Mouse (Mus musculus): Measurements from ENCODE around the gene Cisd1. TPM values are rescaled to one million over a fixed set of nuclear protein-coding genes. Genes with fewer than 3 reads are reported as not detected.

Cisd1 gene
- polyA plus RNA-seq, 1 experiment from 2014 or later = 94.1 TPM

DNA sequence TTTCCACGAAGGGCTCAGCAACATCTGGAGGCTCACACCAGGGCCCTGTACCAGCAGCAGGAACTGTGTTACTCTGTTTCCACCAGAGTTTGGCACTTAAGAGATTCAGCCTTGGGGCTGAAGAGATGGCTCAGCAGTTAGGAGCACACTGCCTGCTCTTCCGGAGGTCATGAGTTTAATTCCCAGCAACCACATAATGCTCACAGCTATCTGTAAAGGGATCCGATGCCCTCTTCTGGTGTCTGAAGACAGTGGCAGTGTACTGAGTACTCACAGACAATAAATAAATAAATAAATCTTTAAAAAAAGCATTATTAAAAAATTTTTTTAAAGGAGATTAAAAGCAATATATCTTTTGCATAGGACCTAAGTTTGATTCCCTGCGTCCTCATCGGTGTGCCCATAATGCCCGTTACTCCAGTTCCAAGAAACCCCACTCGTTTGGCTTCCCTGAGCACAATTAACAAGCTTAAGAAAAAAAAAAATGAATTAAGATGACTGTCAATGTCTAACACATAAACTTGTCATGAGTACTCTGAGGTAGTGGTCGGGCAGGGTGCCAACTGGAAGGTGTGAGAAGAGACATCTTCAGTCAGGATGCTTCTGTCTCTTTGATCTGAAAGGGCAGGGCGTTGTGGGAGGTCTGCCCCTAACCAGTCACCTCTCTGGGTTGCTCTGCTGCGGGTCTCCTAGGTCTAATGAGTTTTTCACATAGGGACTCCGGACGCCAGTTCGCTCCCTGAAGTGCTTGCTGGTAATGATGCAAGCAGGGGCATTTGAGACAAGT is 2.2 kb upstream of the Cisd1 start:
- no peak; the same call in 1 of the 2 replicates for ATAC-seq (ENCODE audit: insufficient number of reproducible peaks, insufficient read depth, low FRiP score, low read depth)

DNA sequence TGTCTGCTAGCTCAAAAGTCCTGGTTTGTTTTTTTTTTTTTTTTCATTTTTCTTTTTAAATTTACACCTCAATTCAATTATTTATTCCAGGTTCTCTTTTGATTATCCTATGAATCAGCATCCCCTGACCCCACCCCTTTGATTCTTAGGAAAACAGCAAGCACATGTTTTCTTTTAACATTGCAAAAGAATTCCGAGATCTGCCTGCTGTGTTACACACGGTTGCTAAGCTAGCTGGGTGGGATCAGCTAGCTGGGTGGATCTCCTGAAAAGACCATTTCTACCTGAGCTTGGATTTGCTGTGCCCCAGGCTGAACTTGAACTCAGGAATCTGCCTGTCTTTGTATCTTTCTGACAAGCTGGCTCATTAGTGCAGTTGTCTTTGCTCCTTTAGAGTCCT is 1.4 kb upstream of the Cisd1 start:
- Histone ChIP-seq H3K27me3 (ENCODE audit: control insufficient read depth, insufficient read depth, low read length) (no peaks in the 10 kb centered on the region), H3K4me1 (ENCODE audit: control insufficient read depth, insufficient read depth, low read length) (peaks cover 10% of the 10 kb centered on the region; the same call in 1 of the 2 replicates), H3K9me3 (ENCODE audit: control insufficient read depth, low read depth, low read length) (no peaks in the 10 kb centered on the region), H3K9ac (replicated peaks; ENCODE audit: low read depth, low read length) (no peak overlapping the region), H3K27ac (ENCODE audit: low read length) (no peak overlapping the region), H3K4me2 (replicated peaks; ENCODE audit: low read depth, low read length) (no peak overlapping the region), H3K36me3 (ENCODE audit: control insufficient read depth, insufficient read depth, low read length) (no peaks in the 10 kb centered on the region), H3K4me3 (ENCODE audit: low read depth, low read length) (no peak overlapping the region)
- 52% methylated on average over 2 of the region's 2 CpGs for WGBS
- ATAC-seq (ENCODE audit: insufficient number of reproducible peaks, insufficient read depth, low FRiP score, low read depth) = no peak

More for the DNA sequence above, 2.2 kb upstream of the Cisd1 start:
- Histone ChIP-seq H3K9me3 (ENCODE audit: control insufficient read depth, low read depth, low read length) (no peaks in the 10 kb centered on the region), H3K4me2 (replicated peaks; ENCODE audit: low read depth, low read length) (peak overlapping the region; percentile 81), H3K9ac (replicated peaks; ENCODE audit: low read depth, low read length) (peak overlapping the region; percentile 78; the same call in 1 of the 2 replicates), H3K27ac (ENCODE audit: low read length) (peak overlapping the region; percentile 61; the same call in 1 of the 2 replicates), H3K36me3 (ENCODE audit: control insufficient read depth, insufficient read depth, low read length) (no peaks in the 10 kb centered on the region), H3K4me3 (ENCODE audit: low read depth, low read length) (peak overlapping the region; percentile 82), H3K4me1 (ENCODE audit: control insufficient read depth, insufficient read depth, low read length) (peaks cover 10% of the 10 kb centered on the region; the same call in 1 of the 2 replicates), H3K27me3 (ENCODE audit: control insufficient read depth, insufficient read depth, low read length) (no peaks in the 10 kb centered on the region)
- WGBS = 11% methylated on average over 13 of the region's 13 CpGs

DNA sequence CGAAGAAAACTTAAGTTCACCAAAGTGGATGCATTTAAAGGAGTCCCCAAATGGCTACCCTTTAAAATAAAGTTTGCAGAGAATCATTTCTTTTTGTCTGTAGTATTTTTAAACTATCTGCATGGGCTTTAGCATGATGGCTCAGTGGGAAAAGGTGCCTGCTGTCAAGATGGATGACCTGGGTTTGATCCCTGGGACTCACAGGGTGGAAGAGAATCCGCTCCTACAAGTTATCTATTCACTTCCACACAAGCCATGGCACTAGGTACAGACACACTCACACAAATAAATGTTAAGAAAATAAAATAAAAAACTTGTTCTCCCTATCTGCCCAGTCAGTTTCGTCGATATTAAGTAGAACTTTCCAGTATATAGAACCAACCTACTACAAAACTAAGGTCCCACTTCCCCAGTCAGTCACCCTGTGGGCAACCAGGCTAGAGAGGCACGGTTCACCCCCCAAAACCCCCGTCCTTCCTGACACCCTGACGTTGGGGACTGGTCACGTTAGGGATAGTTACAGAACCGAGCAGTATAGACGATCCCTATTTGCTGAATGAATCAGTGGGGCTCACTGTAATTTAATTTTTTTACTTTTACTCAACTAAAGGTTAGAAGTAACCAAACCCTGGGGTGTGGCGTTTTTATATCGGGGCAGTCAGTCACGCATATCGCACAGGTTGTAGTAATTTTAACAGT is 1.0 kb downstream of the Cisd1 start:
- no peaks in the 10 kb centered on the region for H3K27me3 ChIP-seq (ENCODE audit: control insufficient read depth, insufficient read depth, low read length)
- H3K9me3 ChIP-seq (ENCODE audit: control insufficient read depth, low read depth, low read length) = no peaks in the 10 kb centered on the region
- H3K36me3 ChIP-seq (ENCODE audit: control insufficient read depth, insufficient read depth, low read length) = no peaks in the 10 kb centered on the region
- 27% methylated on average over 14 of the region's 14 CpGs for WGBS
- peak overlapping the region; percentile 65 for H3K4me3 ChIP-seq (ENCODE audit: low read depth, low read length)
- no peak for ATAC-seq (ENCODE audit: insufficient number of reproducible peaks, insufficient read depth, low FRiP score, low read depth)
- peak overlapping the region; percentile 60 for H3K9ac ChIP-seq (replicated peaks; ENCODE audit: low read depth, low read length)
- H3K4me1 ChIP-seq (ENCODE audit: control insufficient read depth, insufficient read depth, low read length) = peaks cover 4% of the 10 kb centered on the region; the same call in 1 of the 2 replicates
- peak overlapping the region; percentile 81 for H3K4me2 ChIP-seq (replicated peaks; ENCODE audit: low read depth, low read length)
- no peak overlapping the region for H3K27ac ChIP-seq (ENCODE audit: low read length)

DNA sequence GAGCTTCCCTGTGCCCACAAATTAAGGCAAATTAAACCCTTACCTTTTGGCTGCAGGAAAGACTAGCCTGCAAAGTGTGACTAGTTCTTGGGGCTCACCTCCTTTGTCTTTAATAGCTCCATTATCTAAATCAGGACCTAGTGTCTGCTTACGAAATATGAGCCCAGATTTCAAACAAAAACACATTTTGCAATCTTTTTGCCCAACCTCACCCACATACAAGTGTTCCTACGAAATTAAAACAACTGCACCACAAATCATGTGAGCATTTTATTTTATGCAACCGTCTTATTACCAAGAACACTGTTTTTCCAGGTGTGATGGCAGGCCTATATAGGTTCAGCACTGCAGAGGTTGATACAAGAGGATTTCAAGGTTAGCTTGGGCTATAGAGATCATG is 1.6 kb downstream of the Cisd1 start:
- no peak for ATAC-seq (ENCODE audit: insufficient number of reproducible peaks, insufficient read depth, low FRiP score, low read depth)
- no peak overlapping the region for H3K27ac ChIP-seq (ENCODE audit: low read length)
- H3K4me1 ChIP-seq (ENCODE audit: control insufficient read depth, insufficient read depth, low read length) = peaks cover 3% of the 10 kb centered on the region; the same call in 1 of the 2 replicates
- WGBS = 81% methylated on average over 3 of the region's 3 CpGs
- H3K4me3 ChIP-seq (ENCODE audit: low read depth, low read length) = no peak overlapping the region
- H3K27me3 ChIP-seq (ENCODE audit: control insufficient read depth, insufficient read depth, low read length) = no peaks in the 10 kb centered on the region
- no peak overlapping the region for H3K4me2 ChIP-seq (replicated peaks; ENCODE audit: low read depth, low read length)
- H3K9ac ChIP-seq (replicated peaks; ENCODE audit: low read depth, low read length) = no peak overlapping the region
- no peaks in the 10 kb centered on the region for H3K36me3 ChIP-seq (ENCODE audit: control insufficient read depth, insufficient read depth, low read length)
- no peaks in the 10 kb centered on the region for H3K9me3 ChIP-seq (ENCODE audit: control insufficient read depth, low read depth, low read length)

DNA sequence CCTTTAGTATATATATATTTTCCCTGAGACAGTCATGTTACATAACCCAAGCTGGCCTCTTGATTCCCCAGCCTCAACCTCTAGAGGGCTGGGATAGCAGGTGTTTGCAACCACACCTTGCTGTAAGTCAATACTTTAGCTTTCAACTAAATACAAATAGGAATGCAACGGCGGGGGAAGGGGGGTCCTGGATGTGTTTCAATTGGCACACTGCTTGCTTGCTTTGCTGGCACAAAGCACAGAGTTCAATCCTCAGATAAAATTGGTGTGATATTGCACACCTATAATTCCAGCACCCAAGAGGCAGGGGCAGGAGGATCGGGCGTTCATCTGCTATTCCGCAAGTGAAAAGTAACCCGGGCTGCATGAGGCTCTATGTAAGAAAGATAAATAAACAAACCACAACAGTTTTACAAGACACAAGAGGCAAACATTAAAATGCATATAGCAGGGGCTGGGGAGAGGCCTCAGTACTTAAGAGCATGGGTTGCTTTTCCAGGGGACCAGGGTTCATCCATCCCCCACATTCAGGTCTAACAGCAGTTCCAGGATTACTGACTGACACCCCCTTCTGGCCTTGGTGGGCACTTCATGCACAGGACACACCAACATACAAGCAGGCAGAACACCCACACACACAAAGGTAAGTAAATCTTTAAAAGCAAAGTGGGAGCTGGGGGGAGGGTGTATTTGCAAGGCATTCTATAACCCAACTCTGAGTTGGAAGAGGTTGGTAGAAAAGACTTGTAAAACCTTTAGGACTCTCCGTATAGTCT is 2.5 kb downstream of the Cisd1 start:
- Histone ChIP-seq H3K4me2 (replicated peaks; ENCODE audit: low read depth, low read length) (no peak overlapping the region), H3K9ac (replicated peaks; ENCODE audit: low read depth, low read length) (no peak overlapping the region), H3K9me3 (ENCODE audit: control insufficient read depth, low read depth, low read length) (no peaks in the 10 kb centered on the region), H3K27me3 (ENCODE audit: control insufficient read depth, insufficient read depth, low read length) (no peaks in the 10 kb centered on the region), H3K4me1 (ENCODE audit: control insufficient read depth, insufficient read depth, low read length) (peaks cover 3% of the 10 kb centered on the region; the same call in 1 of the 2 replicates), H3K36me3 (ENCODE audit: control insufficient read depth, insufficient read depth, low read length) (no peaks in the 10 kb centered on the region), H3K4me3 (ENCODE audit: low read depth, low read length) (no peak overlapping the region), H3K27ac (ENCODE audit: low read length) (no peak overlapping the region)
- no peak for ATAC-seq (ENCODE audit: insufficient number of reproducible peaks, insufficient read depth, low FRiP score, low read depth)
- WGBS = 75% methylated on average over 7 of the region's 7 CpGs

DNA sequence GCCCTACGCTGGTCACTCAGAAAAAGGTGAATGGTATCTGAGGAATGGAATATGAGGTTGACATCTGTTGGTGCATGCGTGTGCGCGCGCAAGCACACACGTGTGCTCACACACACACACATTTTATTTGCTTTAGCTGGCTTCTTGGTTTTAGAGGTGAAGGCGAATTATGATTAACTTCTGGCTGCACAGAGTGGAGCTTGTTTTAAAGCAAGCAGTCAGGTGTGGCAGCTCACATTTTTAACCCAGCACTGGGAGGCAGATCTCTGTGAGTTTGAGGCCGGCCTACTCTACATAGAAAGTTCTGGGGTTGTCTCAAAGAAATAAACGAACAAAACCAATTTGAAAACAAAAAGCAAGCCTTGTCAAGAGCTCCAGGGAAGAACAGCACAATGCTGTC is 3.5 kb downstream of the Cisd1 start:
- ATAC-seq (ENCODE audit: insufficient number of reproducible peaks, insufficient read depth, low FRiP score, low read depth) = no peak
- WGBS = 93% methylated on average over 9 of the region's 9 CpGs
- Histone ChIP-seq H3K9ac (replicated peaks; ENCODE audit: low read depth, low read length) (no peak overlapping the region), H3K4me1 (ENCODE audit: control insufficient read depth, insufficient read depth, low read length) (peaks cover 3% of the 10 kb centered on the region; the same call in 1 of the 2 replicates), H3K27me3 (ENCODE audit: control insufficient read depth, insufficient read depth, low read length) (no peaks in the 10 kb centered on the region), H3K36me3 (ENCODE audit: control insufficient read depth, insufficient read depth, low read length) (no peaks in the 10 kb centered on the region), H3K4me3 (ENCODE audit: low read depth, low read length) (no peak overlapping the region), H3K27ac (ENCODE audit: low read length) (no peak overlapping the region), H3K9me3 (ENCODE audit: control insufficient read depth, low read depth, low read length) (no peaks in the 10 kb centered on the region), H3K4me2 (replicated peaks; ENCODE audit: low read depth, low read length) (no peak overlapping the region)

DNA sequence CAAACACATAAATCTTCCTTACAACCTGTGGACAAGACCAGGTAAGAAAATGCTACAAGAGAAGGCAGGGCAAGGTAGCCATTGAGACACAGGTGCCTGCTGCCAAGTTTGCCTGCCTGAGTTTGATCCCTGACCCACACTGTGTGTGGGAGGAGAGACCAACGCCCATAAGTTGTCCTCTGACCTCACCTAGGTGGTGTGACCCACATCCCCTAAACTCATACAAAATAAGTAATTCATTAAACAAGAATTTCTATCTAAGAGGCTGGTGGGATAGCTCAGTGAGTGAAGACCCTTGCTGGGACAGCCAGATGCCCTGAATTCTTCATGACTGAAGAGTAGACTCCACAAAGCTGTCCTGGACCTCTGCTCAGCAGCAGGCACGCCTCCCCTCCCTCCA is 4.6 kb downstream of the Cisd1 start:
- H3K9me3 ChIP-seq (ENCODE audit: control insufficient read depth, low read depth, low read length) = no peaks in the 10 kb centered on the region
- H3K4me3 ChIP-seq (ENCODE audit: low read depth, low read length) = no peak overlapping the region
- no peak overlapping the region for H3K27ac ChIP-seq (ENCODE audit: low read length)
- WGBS = 68% methylated on average over 2 of the region's 2 CpGs
- no peak overlapping the region for H3K9ac ChIP-seq (replicated peaks; ENCODE audit: low read depth, low read length)
- H3K27me3 ChIP-seq (ENCODE audit: control insufficient read depth, insufficient read depth, low read length) = no peaks in the 10 kb centered on the region
- no peak for ATAC-seq (ENCODE audit: insufficient number of reproducible peaks, insufficient read depth, low FRiP score, low read depth)
- H3K4me2 ChIP-seq (replicated peaks; ENCODE audit: low read depth, low read length) = no peak overlapping the region
- peaks cover 3% of the 10 kb centered on the region; the same call in 1 of the 2 replicates for H3K4me1 ChIP-seq (ENCODE audit: control insufficient read depth, insufficient read depth, low read length)
- H3K36me3 ChIP-seq (ENCODE audit: control insufficient read depth, insufficient read depth, low read length) = no peaks in the 10 kb centered on the region

DNA sequence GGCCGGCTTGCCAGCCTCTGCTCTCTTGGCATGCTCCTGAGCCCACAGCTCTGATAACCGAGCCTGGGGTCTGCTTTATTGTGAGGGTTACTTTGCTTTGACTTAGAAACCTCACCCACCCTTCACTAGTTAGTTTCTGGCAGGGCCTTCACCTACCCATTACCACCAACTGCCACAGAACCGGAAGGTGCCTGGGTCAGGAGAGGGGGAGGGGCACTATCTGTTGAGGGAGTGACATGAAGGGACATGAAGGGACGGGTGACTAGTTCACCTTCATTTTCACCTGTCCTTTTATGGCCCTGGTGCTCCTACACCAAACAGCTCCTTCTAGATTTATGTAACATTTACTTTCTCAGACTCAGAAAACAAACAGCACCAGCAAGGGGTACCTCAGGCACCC is 5.3 kb downstream of the Cisd1 start:
- H3K4me2 ChIP-seq (replicated peaks; ENCODE audit: low read depth, low read length) = no peak overlapping the region
- H3K4me1 ChIP-seq (ENCODE audit: control insufficient read depth, insufficient read depth, low read length) = peaks cover 3% of the 10 kb centered on the region; the same call in 1 of the 2 replicates
- WGBS = 65% methylated on average over 4 of the region's 4 CpGs
- H3K9ac ChIP-seq (replicated peaks; ENCODE audit: low read depth, low read length) = no peak overlapping the region
- 0 out of 2 replicates have a peak, but pooled peaks have one; percentile 23 for ATAC-seq (ENCODE audit: insufficient number of reproducible peaks, insufficient read depth, low FRiP score, low read depth)
- H3K4me3 ChIP-seq (ENCODE audit: low read depth, low read length) = no peak overlapping the region
- no peaks in the 10 kb centered on the region for H3K36me3 ChIP-seq (ENCODE audit: control insufficient read depth, insufficient read depth, low read length)
- H3K27me3 ChIP-seq (ENCODE audit: control insufficient read depth, insufficient read depth, low read length) = no peaks in the 10 kb centered on the region
- no peaks in the 10 kb centered on the region for H3K9me3 ChIP-seq (ENCODE audit: control insufficient read depth, low read depth, low read length)
- H3K27ac ChIP-seq (ENCODE audit: low read length) = no peak overlapping the region

Measured in stomach, embryonic 14.5 days (tissue).